Mouse (Mus musculus): ENCODE results near the gene Lrrc8d. TPM values are rescaled to one million over a fixed set of nuclear protein-coding genes. Genes with fewer than 3 reads are reported as not detected.

Gene Lrrc8d
- polyA plus RNA-seq, 1 experiment, result 16.0 TPM

DNA sequence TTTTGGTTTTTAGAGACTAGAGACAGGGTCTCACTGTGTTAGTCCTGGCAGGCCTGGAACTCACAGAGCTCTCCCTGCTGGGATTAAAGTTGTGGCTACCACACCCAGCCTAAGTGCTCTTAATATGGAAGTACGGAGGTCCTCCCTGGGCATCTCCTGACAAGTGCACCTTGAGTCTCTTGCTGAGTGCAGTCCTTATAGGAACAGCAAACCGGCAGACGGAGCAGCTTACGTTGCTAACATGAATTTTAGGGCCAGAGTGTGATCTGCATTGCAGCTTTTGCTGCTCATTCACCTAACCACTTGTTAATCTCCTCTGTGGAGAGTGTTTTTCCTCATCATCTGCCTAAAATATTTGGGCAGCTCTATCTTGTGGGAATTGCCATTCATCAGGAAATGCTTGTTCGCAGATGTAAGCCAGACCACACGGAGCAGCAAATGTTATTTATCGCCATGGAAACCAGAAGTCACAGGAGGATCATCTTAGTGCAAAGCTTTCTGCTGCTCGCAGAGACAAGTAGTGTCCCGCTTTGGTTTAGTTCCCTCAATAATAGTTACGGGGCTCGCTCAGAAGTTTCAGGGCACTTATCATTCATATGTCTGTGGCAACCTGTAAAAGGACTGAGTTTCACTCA lies 62.2 kb downstream of the Lrrc8d start:
- no peak for DNase-seq (ENCODE audit: extremely low spot score in 1 of 2, low spot score in 1 of 2)

DNA sequence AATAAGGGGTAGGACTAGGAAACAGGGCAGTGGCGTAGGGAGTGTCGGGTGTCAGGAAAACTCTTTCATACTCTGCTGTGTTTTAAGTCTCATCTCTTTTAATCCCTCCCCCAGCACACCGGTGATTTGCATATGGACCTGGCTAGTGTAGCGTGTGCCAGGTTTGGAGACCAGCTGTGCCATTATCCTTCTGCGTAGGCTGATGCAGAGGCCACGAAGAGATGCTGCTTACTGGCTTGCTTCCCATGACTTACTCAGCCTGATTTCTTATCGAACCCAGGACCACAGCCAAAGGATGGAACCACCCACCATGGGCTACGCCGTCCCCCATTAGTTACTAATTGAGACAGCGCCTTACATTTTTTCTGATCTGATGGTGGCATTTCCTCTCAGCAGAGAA lies 64.6 kb downstream of the Lrrc8d start:
- DNase-seq (ENCODE audit: extremely low spot score in 1 of 2, low spot score in 1 of 2), result peak in 1 of 2 experiments; percentile 37

DNA sequence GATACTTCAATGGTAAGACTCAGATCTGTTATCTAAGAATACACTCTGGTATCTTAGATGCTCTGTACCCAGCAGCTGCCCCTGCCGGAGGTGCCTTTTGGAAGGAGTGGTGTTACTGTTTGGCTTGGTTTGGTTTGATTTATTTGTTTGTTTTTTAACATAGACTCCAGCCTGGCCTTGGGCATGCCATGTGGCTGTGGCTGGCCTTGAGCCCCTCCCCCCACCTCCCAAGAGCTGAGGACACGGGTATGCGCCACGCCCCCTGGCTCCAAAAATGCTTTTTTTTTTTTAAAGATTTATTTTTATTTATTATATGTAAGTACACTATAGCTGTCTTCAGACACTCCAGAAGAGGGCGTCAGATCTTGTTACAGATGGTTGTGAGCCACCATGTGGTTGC lies 65.6 kb downstream of the Lrrc8d start:
- DNase-seq (ENCODE audit: extremely low spot score in 1 of 2, low spot score in 1 of 2), result no peak

DNA sequence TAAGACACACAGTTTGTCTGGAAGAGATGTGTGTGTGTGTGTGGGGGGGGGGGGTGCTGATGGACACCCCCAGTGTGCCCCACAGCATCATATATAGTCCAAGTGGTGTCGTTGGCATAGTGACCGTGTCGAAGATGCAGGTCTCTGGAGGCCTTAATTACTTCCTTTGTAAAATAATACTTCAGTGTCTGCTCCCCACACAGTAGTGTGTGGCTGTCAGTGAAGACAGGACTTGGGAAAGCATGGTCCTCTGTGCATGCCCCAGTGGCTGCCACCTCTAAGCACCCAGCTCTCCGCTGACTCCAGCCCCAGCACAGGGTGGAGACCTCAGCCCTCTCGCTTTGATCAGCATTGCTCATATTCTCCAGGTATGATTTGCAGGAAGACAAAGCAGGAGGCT lies 76.6 kb downstream of the Lrrc8d start:
- DNase-seq (ENCODE audit: extremely low spot score in 1 of 2, low spot score in 1 of 2), result no peak

DNA sequence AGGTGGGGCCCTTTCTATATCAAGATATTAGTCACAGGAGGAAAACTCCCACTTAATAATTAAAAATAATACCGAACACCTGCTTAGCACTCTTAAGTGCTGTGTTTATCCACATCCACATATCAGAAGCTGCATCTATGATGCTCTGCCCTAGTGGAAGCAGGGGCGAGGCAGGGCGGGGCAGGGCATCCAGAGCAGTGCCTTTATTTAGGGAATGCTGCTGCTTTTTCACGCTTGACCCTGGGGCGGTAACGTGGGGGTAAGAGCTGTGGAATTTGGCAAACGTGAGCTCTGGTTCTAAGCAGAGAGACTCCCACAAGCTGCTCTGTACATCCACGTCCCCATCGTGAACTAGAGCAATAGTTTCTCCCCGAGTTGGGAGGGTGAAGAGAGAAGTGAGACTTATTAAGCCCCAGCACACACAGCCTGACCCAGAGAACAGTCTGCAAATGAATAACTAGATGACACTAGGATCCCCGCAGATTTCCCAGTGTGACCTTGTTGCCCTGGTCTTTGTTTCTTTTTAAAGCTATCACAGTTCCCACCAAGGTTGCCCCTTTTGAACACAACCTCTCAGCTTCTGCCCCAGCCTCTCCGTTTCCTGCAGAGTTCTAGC lies 77.3 kb downstream of the Lrrc8d start:
- no peak for DNase-seq (ENCODE audit: extremely low spot score in 1 of 2, low spot score in 1 of 2)

- no peak for DNase-seq (ENCODE audit: extremely low spot score in 1 of 2, low spot score in 1 of 2)
These were observed 77.9 kb downstream of the Lrrc8d start for GRCm38 (mm10) chr5:105777645-105778044.

DNA sequence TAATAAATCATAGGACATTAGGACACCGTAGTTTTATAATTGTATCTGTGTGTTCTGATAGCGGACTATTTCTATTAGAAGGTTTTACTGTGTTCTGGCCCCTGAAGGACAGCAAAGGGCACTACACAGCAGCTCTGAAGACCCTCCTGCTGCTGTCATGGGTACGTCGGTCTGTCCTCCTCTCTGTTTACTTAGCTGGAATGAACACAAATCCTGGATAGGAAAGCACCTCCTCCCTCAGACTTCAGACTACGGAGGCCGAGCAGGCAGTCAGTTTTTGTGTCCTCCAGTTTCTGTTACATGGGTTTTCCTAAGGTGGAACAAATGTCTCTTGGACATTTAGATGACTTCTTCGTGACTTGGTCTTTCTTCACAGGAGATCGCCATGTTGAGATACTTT lies 78.4 kb downstream of the Lrrc8d start:
- DNase-seq (ENCODE audit: extremely low spot score in 1 of 2, low spot score in 1 of 2), result no peak

GRCm38 (mm10) chr5:105778723-105779122 lies 79.0 kb downstream of the Lrrc8d start:
- DNase-seq (ENCODE audit: extremely low spot score in 1 of 2, low spot score in 1 of 2), result no peak

DNA sequence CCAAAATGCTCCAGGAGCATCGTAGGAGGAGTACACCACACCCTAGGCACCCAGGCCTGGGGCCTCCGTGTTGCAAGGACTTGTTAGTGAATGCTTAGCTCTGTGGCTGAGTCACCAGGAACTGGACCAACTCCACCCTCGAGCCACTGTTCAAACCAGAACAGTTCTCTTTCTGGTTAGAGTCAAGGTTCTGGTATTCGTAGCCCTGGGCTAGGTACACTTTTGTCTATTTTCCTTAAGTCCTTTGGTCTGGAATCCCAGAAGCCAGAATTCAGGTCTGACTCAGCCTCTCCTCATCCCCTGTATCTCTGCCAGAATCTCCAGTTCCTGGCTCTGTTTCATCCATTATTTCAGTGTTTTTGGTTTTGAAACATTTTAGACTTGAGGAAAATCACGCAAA lies 79.6 kb downstream of the Lrrc8d start:
- DNase-seq (ENCODE audit: extremely low spot score in 1 of 2, low spot score in 1 of 2), result peak in 1 of 2 experiments; percentile 70

- no peak for DNase-seq (ENCODE audit: extremely low spot score in 1 of 2, low spot score in 1 of 2)
These were observed 84.1 kb downstream of the Lrrc8d start for GRCm38 (mm10) chr5:105783848-105784247.

DNA sequence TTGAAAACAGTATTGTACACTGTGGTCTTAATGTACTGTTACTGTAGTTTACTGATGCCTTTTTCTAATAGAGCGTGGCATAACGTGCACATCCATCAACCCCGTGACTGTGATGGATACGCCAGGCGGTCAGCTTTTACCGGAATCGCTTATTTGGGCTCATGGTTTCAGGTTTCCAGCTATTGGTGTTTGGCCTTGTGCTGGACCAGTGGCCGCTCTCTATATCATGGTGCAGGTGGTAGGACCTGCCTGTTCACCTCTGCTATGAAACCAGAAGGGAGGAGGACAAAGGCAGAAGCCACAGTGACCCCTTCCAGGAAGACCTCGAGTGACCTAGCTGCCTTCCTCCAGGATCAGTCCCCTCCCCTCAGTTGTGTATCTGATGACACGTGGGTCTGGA lies 85.0 kb downstream of the Lrrc8d start:
- no peak for DNase-seq (ENCODE audit: extremely low spot score in 1 of 2, low spot score in 1 of 2)

GRCm38 (mm10) chr5:105787577-105787976 lies 87.8 kb downstream of the Lrrc8d start:
- DNase-seq (ENCODE audit: extremely low spot score in 1 of 2, low spot score in 1 of 2), result no peak

DNA sequence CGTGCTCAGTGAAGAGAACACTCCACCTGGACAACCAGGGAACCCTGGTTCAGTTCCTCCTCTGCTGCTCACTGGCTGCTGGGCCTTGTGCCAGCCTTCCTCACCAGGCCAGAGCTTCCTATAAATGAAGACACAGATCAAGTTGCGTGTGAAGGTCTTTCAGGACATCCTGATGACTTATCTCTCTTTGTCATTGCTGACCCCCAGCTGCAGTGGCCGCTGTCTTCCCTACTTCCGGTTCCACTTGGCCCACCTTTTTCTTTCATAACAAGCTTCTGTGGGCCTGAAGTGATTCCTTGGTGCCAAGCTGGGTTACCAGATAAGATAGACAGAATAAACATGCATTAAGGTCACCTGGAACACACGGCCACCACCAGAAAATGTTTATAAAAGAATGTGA lies 90.0 kb downstream of the Lrrc8d start:
- DNase-seq (ENCODE audit: extremely low spot score in 1 of 2, low spot score in 1 of 2), result no peak

- DNase-seq (ENCODE audit: extremely low spot score in 1 of 2, low spot score in 1 of 2), result no peak
These were observed 92.6 kb downstream of the Lrrc8d start for GRCm38 (mm10) chr5:105792331-105792801.

DNA sequence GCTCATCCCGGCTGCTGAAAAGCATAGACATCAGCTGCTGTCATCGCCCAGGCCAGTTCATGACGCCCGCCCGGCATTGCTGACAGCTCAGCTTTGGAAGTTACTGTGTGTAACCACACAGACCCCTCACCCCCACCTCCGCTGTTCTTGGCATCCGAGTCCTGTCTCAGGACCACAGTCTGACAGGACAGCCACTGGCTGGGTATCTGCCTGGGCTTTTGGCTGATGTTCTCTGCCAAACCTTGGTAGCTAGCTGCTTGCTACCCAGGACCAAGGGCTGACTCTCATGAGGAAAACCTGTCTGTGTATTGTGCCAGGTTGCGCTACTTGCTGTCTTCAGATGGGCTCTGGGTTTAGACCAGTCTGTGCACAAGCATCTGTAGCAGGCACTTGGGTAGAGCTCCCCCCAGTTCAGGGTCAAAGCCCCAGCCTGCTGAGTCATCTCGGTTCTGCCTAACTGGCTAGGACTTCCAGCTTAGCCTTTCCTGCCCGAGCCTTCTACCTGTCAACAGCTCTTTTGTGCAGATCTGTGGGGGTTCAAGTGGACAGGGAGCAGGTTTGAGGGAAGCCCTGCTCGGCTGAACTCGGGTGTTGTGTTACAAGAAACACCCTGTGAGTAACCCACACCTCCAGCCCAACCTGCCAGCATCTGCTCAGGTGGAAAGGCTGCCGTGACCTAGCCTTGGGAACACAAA lies 93.2 kb downstream of the Lrrc8d start:
- DNase-seq (ENCODE audit: extremely low spot score in 1 of 2, low spot score in 1 of 2), result no peak

- DNase-seq (ENCODE audit: extremely low spot score in 1 of 2, low spot score in 1 of 2), result no peak
These were observed 93.8 kb downstream of the Lrrc8d start for GRCm38 (mm10) chr5:105793548-105793940.

DNA sequence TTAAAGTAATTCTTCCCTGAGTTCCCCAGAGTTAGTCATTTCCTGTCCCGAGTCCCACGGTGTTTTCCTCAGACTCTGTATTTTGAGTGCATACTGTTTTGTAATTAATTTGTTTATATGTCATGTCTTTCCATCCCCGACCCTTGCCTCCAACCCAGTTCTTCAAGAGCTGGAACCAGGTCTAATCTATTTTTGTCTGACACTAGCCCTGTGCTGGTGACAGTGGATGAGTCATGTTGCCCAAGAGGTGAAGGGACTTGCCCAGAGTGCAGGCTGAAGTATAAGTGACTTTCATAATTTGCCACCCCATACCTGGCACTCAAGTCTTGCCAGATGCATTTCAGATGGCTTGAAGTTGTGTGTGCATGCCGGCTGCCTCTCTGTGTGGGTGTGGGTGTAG lies 98.7 kb downstream of the Lrrc8d start:
- no peak for DNase-seq (ENCODE audit: extremely low spot score in 1 of 2, low spot score in 1 of 2)

GRCm38 (mm10) chr5:105799850-105800635 lies 100.3 kb downstream of the Lrrc8d start:
- DNase-seq (ENCODE audit: extremely low spot score in 1 of 2, low spot score in 1 of 2), result no peak

DNA sequence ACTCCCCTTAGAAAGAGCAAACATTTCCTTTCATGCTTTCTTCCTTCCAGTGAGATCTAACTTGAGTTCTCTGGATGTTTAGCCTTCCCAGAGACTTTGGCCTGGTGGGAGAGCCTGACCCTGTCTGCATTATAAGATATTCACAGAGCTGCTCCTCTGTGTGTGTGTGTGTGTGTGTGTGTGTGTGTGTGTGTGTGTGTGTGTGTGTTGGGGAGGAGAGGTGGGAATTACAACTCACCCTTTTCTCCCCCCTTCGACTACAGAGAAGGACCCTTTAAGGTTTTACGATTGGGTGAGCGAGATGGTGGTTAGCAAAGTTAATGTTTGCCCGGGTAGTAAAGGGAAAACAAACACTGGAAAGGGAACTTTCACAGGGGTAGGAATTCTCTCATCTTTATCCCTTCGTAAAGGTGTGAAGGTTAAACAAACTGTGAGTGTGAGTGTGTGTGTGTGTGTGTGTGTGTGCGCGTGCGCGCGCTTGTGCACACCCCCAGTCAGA lies 101.3 kb downstream of the Lrrc8d start:
- no peak for DNase-seq (ENCODE audit: extremely low spot score in 1 of 2, low spot score in 1 of 2)

DNA sequence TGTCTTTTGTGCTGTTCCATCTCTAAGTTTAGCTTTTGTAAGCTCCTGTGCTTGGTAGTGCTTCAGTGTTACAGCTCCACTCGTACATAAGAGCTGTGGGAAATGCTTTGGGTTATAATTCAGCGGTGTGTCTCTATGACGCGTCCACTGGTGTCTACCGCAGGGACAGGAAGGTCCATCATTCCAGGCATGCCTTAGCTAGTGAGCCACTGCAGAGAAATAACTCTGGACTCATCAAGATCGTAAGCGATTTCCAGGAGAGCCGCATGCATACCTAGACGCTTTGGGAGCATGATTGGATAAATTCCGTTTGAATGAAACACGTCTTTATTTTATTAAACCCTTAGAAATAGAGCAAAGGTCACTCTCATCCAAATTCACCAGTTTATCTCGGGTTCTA lies 106.2 kb downstream of the Lrrc8d start:
- DNase-seq (ENCODE audit: extremely low spot score in 1 of 2, low spot score in 1 of 2), result no peak

DNA sequence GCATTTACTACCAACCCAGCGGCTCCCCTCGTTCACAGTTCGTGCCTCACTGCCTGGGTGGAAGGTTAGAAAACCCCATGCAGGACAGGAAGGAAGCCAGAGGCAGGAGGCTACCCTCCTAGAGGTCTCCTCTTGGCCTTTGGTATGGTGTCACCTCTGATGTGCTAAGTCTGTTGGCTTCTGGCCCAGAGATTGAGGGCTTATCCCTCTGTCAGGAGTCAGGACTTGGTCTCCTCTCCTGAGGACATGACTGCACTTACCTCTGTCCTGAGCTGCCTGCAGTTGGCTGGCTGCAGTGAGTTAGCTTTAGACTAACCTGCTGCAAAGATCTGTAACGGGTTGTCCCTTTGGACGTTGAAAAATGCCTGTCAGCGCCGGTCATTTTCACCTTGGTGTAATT lies 107.7 kb downstream of the Lrrc8d start:
- no peak for DNase-seq (ENCODE audit: extremely low spot score in 1 of 2, low spot score in 1 of 2)

Measured in frontal cortex, adult 2 months (tissue).